Mouse (Mus musculus): Measurements from ENCODE around the gene Apobec3. TPM values are rescaled to one million over a fixed set of nuclear protein-coding genes. Genes with fewer than 3 reads are reported as not detected.

The Apobec3 gene
- polyA plus RNA-seq, 1 experiment from 2014 or later = 11.0 TPM

Other genes with a start within 250 kb of the Apobec3 start
- gene Fam227a, start 232.7 kb upstream of the Apobec3 start, polyA plus RNA-seq (2016; fragmentation: Nextera tagmentation; extraction: Ambion mirVana) = 1.8 and 2.5 TPM in 2 replicates
- 79.1 and 80.3 TPM in 2 replicates for gene Cby1, start 232.5 kb upstream of the Apobec3 start, polyA plus RNA-seq (2016; fragmentation: Nextera tagmentation; extraction: Ambion mirVana)
- gene Tomm22, start 220.8 kb upstream of the Apobec3 start, polyA plus RNA-seq (2016; fragmentation: Nextera tagmentation; extraction: Ambion mirVana) = 268 and 286 TPM in 2 replicates
- 16.6 and 18.6 TPM in 2 replicates for gene Josd1, start 203.7 kb upstream of the Apobec3 start, polyA plus RNA-seq (2016; fragmentation: Nextera tagmentation; extraction: Ambion mirVana)
- 48.3 and 52.5 TPM in 2 replicates for gene Gtpbp1, start 200.8 kb upstream of the Apobec3 start, polyA plus RNA-seq (2016; fragmentation: Nextera tagmentation; extraction: Ambion mirVana)
- 2.0 and 3.4 TPM in 2 replicates for gene Sun2, start 149.1 kb upstream of the Apobec3 start, polyA plus RNA-seq (2016; fragmentation: Nextera tagmentation; extraction: Ambion mirVana)
- gene Dnal4, start 113.8 kb upstream of the Apobec3 start, polyA plus RNA-seq (2016; fragmentation: Nextera tagmentation; extraction: Ambion mirVana) = 63.3 and 70.8 TPM in 2 replicates
- 1.6 and 1.7 TPM in 2 replicates for gene Nptxr, start 86.9 kb upstream of the Apobec3 start, polyA plus RNA-seq (2016; fragmentation: Nextera tagmentation; extraction: Ambion mirVana)
- not detected in 2 replicates for gene Npcd, start 57.4 kb upstream of the Apobec3 start, polyA plus RNA-seq (2016; fragmentation: Nextera tagmentation; extraction: Ambion mirVana)
- 21.6 and 22.3 TPM in 2 replicates for gene Cbx6, start 57.0 kb upstream of the Apobec3 start, polyA plus RNA-seq (2016; fragmentation: Nextera tagmentation; extraction: Ambion mirVana)
- 2.8 and 3.9 TPM in 2 replicates for gene Cbx7, start 79.5 kb downstream of the Apobec3 start, polyA plus RNA-seq (2016; fragmentation: Nextera tagmentation; extraction: Ambion mirVana)
- 1.8 TPM in 2 replicates for gene Pdgfb, start 123.3 kb downstream of the Apobec3 start, polyA plus RNA-seq (2016; fragmentation: Nextera tagmentation; extraction: Ambion mirVana)
- gene Syngr1, start 199.7 kb downstream of the Apobec3 start, polyA plus RNA-seq (2016; fragmentation: Nextera tagmentation; extraction: Ambion mirVana) = 10.5 and 11.2 TPM in 2 replicates
- gene Rpl3, start 200.2 kb downstream of the Apobec3 start, polyA plus RNA-seq (2016; fragmentation: Nextera tagmentation; extraction: Ambion mirVana) = 1,023 and 1,061 TPM in 2 replicates
- 40.8 and 42.8 TPM in 2 replicates for gene Tab1, start 241.5 kb downstream of the Apobec3 start, polyA plus RNA-seq (2016; fragmentation: Nextera tagmentation; extraction: Ambion mirVana)

Data from forebrain, embryonic 10.5 days (tissue).